Mouse (Mus musculus) kidney, embryonic 16.5 days (tissue): ENCODE data around the gene Cdc42. TPM values are rescaled to one million over a fixed set of nuclear protein-coding genes. Genes with fewer than 3 reads are reported as not detected.

Experiments
- ATAC-seq: fragments of 200-750 bp; cut with Nextera tagmentation; 2 replicates; pipeline ENCODE4 v1.8.0; 2017; ENCODE audit warnings: moderate TSS enrichment; ENCODE audit not compliant: low FRiP score, low TSS enrichment
- H3K27ac ChIP-seq: fragments of 300-500 bp; sonication (generic); 2 replicates; pipeline ENCODE4 v1.5.1; 2014; ENCODE audit warnings: low read length
- H3K27me3 ChIP-seq: fragments of 300-500 bp; sonication (generic); 2 replicates; pipeline ENCODE4 v1.6.1; 2014; ENCODE audit warnings: low read length, control low read depth, mixed read lengths; ENCODE audit not compliant: insufficient read depth
- H3K36me3 ChIP-seq: fragments of 300-500 bp; sonication (generic); 2 replicates; pipeline ENCODE4 v1.6.1; 2014; ENCODE audit warnings: low read length, control low read depth, mixed read lengths; ENCODE audit not compliant: insufficient read depth
- H3K4me1 ChIP-seq: fragments of 300-500 bp; sonication (generic); 2 replicates; pipeline ENCODE4 v1.6.1; 2014; ENCODE audit warnings: low read length, control low read depth, mixed read lengths; ENCODE audit not compliant: insufficient read depth
- H3K4me2 ChIP-seq: fragments of 300-500 bp; sonication (generic); replicated peaks from 2 replicates; pipeline ENCODE4 v1.6.1; 2014; ENCODE audit warnings: low read depth, low read length
- H3K4me3 ChIP-seq: fragments of 300-500 bp; sonication (generic); 2 replicates; pipeline ENCODE4 v1.5.1; 2014; ENCODE audit warnings: mild to moderate bottlenecking, low read length
- H3K9ac ChIP-seq: fragments of 300-500 bp; sonication (generic); replicated peaks from 2 replicates; pipeline ENCODE4 v1.6.1; 2014; ENCODE audit warnings: low read length
- H3K9me3 ChIP-seq: fragments of 300-500 bp; sonication (generic); 2 replicates; pipeline ENCODE4 v1.6.1; 2016; ENCODE audit warnings: low read length, control low read depth
- WGBS: fragments of 180-500 bp; shearing (Covaris S2); extraction: QIAGEN DNeasy Blood & Tissue Kit; methylation state at CpG from one replicate; pipeline ENCODE4 v1.1.7; 2014; 5-methylcytosine and 5-hydroxymethylcytosine counted together
- polyA plus RNA-seq: library from polyadenylated mRNA; unstranded; fragments of >200 nt; fragmentation: Nextera tagmentation; extraction: Ambion mirVana; gene quantifications from 2 replicates; pipeline ENCODE4 v1.2.1, GENCODE M21; 2015

The Cdc42 gene
- polyA plus RNA-seq, 1 experiment from 2014 or later = 758 TPM

- H3K9me3 ChIP-seq = no peaks in the 10 kb centered on the region
- H3K4me1 ChIP-seq = peaks cover 38% of the 10 kb centered on the region
- no peak overlapping the region for H3K4me3 ChIP-seq
- no peak overlapping the region for H3K9ac ChIP-seq
- 70% methylated on average over 16 of the region's 16 CpGs for WGBS
- no peak overlapping the region for H3K4me2 ChIP-seq
- H3K27me3 ChIP-seq = no peaks in the 10 kb centered on the region
- no peak for ATAC-seq
- no peak overlapping the region for H3K27ac ChIP-seq
- H3K36me3 ChIP-seq = no peaks in the 10 kb centered on the region
Observed at GRCm38 (mm10) chr4:137371596-137372523, 14.3 kb upstream of the Cdc42 start.

- Histone ChIP-seq H3K27me3 (no peaks in the 10 kb centered on the region), H3K4me1 (peaks cover 31% of the 10 kb centered on the region), H3K4me2 (peak overlapping the region; percentile 70), H3K4me3 (peak overlapping the region; percentile 41), H3K27ac (peak overlapping the region; percentile 20), H3K36me3 (no peaks in the 10 kb centered on the region), H3K9me3 (no peaks in the 10 kb centered on the region), H3K9ac (peak overlapping the region; percentile 68)
- ATAC-seq = peak; percentile 60
- WGBS = 9% methylated on average over 28 of the region's 29 CpGs
Observed at GRCm38 (mm10) chr4:137369954-137370750, 12.6 kb upstream of the Cdc42 start.

- no peak for ATAC-seq
- H3K4me2 ChIP-seq = peak overlapping the region; percentile 15
Observed at GRCm38 (mm10) chr4:137368198-137368597, 10.7 kb upstream of the Cdc42 start.

GRCm38 (mm10) chr4:137367275-137368088, 10.0 kb upstream of the Cdc42 start:
- 32% methylated on average over 5 of the region's 5 CpGs for WGBS
- Histone ChIP-seq H3K4me1 (peaks cover 29% of the 10 kb centered on the region), H3K27me3 (no peaks in the 10 kb centered on the region), H3K36me3 (no peaks in the 10 kb centered on the region), H3K4me2 (peak overlapping the region; percentile 15), H3K9me3 (no peaks in the 10 kb centered on the region), H3K27ac (peak overlapping the region; percentile 84), H3K4me3 (no peak overlapping the region), H3K9ac (0 out of 2 replicates have a peak overlapping the region, but pooled peaks have one; percentile 38)
- no peak for ATAC-seq

More at GRCm38 (mm10) chr4:137368198-137368597, 10.7 kb upstream of the Cdc42 start:
- 0 out of 2 replicates have a peak overlapping the region, but pooled peaks have one; percentile 38 for H3K9ac ChIP-seq
- H3K4me3 ChIP-seq = no peak overlapping the region
- H3K36me3 ChIP-seq = no peaks in the 10 kb centered on the region
- H3K27me3 ChIP-seq = no peaks in the 10 kb centered on the region
- H3K4me1 ChIP-seq = peaks cover 29% of the 10 kb centered on the region
- 5% methylated on average over 1 of the region's 1 CpGs for WGBS
- no peaks in the 10 kb centered on the region for H3K9me3 ChIP-seq
- peak overlapping the region; percentile 84 for H3K27ac ChIP-seq

GRCm38 (mm10) chr4:137366097-137366496, 8.6 kb upstream of the Cdc42 start:
- Histone ChIP-seq H3K36me3 (no peaks in the 10 kb centered on the region), H3K27me3 (no peaks in the 10 kb centered on the region), H3K9ac (no peak overlapping the region), H3K9me3 (no peaks in the 10 kb centered on the region), H3K4me2 (no peak overlapping the region), H3K4me3 (no peak overlapping the region), H3K4me1 (peaks cover 21% of the 10 kb centered on the region), H3K27ac (no peak overlapping the region)
- 87% methylated on average over 4 of the region's 4 CpGs for WGBS
- ATAC-seq = no peak

GRCm38 (mm10) chr4:137365356-137366062, 8.0 kb upstream of the Cdc42 start:
- H3K9ac ChIP-seq = no peak overlapping the region
- H3K4me2 ChIP-seq = no peak overlapping the region
- WGBS = 87% methylated on average over 19 of the region's 19 CpGs
- H3K27me3 ChIP-seq = no peaks in the 10 kb centered on the region
- H3K4me1 ChIP-seq = peaks cover 19% of the 10 kb centered on the region
- no peaks in the 10 kb centered on the region for H3K9me3 ChIP-seq
- no peak overlapping the region for H3K4me3 ChIP-seq
- H3K27ac ChIP-seq = no peak overlapping the region
- no peaks in the 10 kb centered on the region for H3K36me3 ChIP-seq
- no peak for ATAC-seq

- WGBS = 80% methylated on average over 6 of the region's 6 CpGs
- no peaks in the 10 kb centered on the region for H3K36me3 ChIP-seq
- ATAC-seq = no peak
Observed at GRCm38 (mm10) chr4:137364826-137365225, 7.3 kb upstream of the Cdc42 start.

GRCm38 (mm10) chr4:137360996-137361395, 3.5 kb upstream of the Cdc42 start:
- Histone ChIP-seq H3K27me3 (no peaks in the 10 kb centered on the region), H3K9me3 (no peaks in the 10 kb centered on the region), H3K27ac (no peak overlapping the region), H3K4me1 (peaks cover 2% of the 10 kb centered on the region; the same call in 1 of the 2 replicates), H3K4me2 (no peak overlapping the region), H3K36me3 (no peaks in the 10 kb centered on the region), H3K4me3 (no peak overlapping the region), H3K9ac (no peak overlapping the region)
- ATAC-seq = no peak
- 74% methylated on average over 3 of the region's 3 CpGs for WGBS

More at GRCm38 (mm10) chr4:137364826-137365225, 7.3 kb upstream of the Cdc42 start:
- H3K27ac ChIP-seq = no peak overlapping the region
- H3K4me3 ChIP-seq = no peak overlapping the region
- peaks cover 12% of the 10 kb centered on the region for H3K4me1 ChIP-seq
- no peak overlapping the region for H3K9ac ChIP-seq
- H3K4me2 ChIP-seq = no peak overlapping the region
- H3K9me3 ChIP-seq = no peaks in the 10 kb centered on the region
- no peaks in the 10 kb centered on the region for H3K27me3 ChIP-seq
